Mouse (Mus musculus) lung, adult 2 months (tissue): ENCODE measurements around the gene Trim46.

Experiments used
- CTCF ChIP-seq: fragments of 200-500 bp; IDR thresholded peaks from 2 replicates; pipeline ENCODE4 v1.5.1; 2011; ENCODE audit warnings: mild to moderate bottlenecking, low read length, control low read depth; ENCODE audit not compliant: insufficient read depth
- POLR2A ChIP-seq: fragments of 200-500 bp; IDR thresholded peaks from 2 replicates; pipeline ENCODE4 v1.6.1; 2011; ENCODE audit warnings: low read depth, mild to moderate bottlenecking, control low read depth, low read length, borderline replicate concordance; ENCODE audit errors: extremely low read depth

- no peak for TF ChIP-seq CTCF
- no peak for TF ChIP-seq POLR2A
Measured at GRCm38 (mm10) chr3:89244982-89245687, 974 bp downstream of the Trim46 start.
